Mouse (Mus musculus) adrenal gland, postnatal 4 days (tissue): ENCODE data around the gene Arg2. TPM values are rescaled to one million over a fixed set of nuclear protein-coding genes. Genes with fewer than 3 reads are reported as not detected.
A peak's percentile ranks its signal among the peaks of the same experiment; 100 is the strongest.

Experiments used
- DNase-seq, 2 experiments: peaks; one replicate each; pipeline ENCODE4 v3.0.0; 2021 to 2022; ENCODE audit warnings: low spot score in 2 of 2, mixed read lengths in 2 of 2
- long read RNA-seq, 2 experiments: library from polyadenylated mRNA; stranded (forward); transcript quantifications; one replicate each; pipeline ENCODE4 v2.0.0; 2021
- total RNA-seq, 2 experiments: library from RNA; stranded (reverse); gene quantifications; 2 replicates each; pipeline ENCODE4 v1.2.3; 2021

The Arg2 gene
- total RNA-seq, result 1 to 10 TPM in 1 of 2 experiments, under 1 TPM in 1; 0.65 to 1.1 TPM
- long read RNA-seq, experiment 1, result 0 reads
- long read RNA-seq, experiment 2, partial matches to known transcripts, result 1 of 7 reads
- long read RNA-seq, experiment 2, other reads (novel, unspliced or antisense), result 4 of 7 reads

GRCm38 (mm10) chr12:79130299-79131177, at the start of gene Arg2:
Gene Arg2 (plus strand): TSS chr12:79130777.
- peak; percentile 4 to 5 for DNase-seq

GRCm38 (mm10) chr12:79089182-79089812, 41.3 kb upstream of the Arg2 start, which contains the start of gene Pigh:
Gene Pigh (minus strand): TSS chr12:79089651.
- DNase-seq, result peak; percentile 64 to 75

DNA sequence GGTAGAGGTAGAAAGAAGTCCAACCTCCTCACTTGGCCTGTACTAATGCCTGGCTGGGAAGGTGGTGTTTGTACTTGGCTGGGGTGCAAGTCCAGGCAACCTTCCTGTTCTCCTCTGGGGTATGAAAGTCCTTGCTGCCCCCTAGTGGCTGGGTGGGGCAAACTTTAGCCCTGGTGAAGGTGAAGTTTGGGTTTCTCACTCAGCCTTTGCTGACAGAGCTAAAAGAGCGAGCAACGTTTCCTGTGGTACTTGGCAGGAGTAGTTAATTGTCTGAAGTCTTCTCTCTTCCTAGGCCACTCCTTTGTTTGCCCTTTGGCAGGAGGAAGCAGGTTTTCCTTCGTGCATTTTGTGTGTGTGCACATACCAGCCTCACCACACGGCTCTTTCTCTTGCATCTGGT, 38.0 kb upstream of the Arg2 start:
- DNase-seq, result peak; percentile 6 to 42

DNA sequence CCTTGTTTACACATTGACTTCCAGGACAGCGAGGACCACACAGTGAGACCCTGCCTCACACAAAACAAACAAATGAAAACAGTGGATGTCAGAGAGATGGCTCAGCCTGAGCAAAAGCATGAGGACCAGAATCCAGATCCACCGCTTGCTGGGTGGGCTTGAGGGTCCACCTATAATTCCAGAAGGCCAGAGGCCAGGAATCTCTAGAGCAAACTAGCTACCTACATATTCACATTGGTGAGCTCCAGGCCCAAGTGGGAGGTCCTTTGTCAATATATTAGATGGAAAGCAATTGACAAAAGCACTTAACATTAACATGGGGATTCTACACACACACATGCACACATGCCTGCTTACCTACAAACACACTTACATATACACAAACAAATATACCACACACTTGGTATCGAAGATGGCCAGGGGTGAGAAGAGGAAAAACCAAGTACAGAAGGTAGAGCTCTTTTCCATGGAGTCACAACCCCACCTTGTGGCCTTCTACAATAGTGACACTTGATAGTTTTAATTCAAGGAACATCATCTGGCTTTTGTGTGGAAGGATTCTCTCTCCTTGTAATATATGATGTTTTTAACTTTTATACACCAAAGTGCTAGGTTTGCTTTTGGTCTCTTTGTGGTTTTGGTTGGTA, 33.3 kb upstream of the Arg2 start:
- no peak for DNase-seq

DNA sequence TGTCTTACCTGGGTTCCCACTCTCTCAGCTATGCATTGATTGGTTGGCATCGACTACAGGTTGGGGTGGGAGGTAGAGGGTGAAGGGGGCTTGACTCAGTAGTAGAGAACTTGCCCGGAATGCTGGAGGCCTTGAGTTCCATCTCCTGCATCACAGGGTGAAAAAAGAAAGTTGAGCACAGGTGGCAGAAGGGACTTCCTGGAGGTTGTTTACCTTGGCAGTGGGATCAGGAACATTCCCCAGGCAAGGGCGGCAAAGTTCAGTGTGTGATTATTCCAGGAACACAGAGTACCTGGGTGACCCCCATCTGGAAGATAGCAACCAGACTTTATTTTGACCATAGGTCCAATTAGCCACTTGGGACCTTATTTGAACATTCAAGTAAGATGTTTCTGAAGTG, 26.8 kb upstream of the Arg2 start:
- no peak for DNase-seq

DNA sequence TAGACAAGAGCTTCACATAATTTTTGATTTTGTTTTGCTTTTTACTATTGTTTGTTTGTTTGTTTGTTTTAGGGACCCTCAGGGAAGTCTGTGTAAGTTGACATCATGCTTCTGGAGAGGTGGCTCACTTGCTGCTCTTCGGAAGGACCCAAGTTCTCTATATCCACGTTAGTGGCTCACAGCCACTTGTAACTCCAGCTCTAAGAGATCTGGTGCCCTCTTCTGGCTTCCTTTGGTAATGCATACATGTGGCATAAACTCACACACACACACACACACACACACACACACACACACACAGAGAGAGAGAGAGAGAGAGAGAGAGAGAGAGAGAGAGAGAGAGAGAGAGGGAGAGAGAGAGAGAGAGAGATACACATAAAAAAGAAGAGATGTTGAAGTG, 26.0 kb upstream of the Arg2 start:
- no peak for DNase-seq

- no peak for DNase-seq
Observed at GRCm38 (mm10) chr12:79105312-79105711, 25.3 kb upstream of the Arg2 start.

DNA sequence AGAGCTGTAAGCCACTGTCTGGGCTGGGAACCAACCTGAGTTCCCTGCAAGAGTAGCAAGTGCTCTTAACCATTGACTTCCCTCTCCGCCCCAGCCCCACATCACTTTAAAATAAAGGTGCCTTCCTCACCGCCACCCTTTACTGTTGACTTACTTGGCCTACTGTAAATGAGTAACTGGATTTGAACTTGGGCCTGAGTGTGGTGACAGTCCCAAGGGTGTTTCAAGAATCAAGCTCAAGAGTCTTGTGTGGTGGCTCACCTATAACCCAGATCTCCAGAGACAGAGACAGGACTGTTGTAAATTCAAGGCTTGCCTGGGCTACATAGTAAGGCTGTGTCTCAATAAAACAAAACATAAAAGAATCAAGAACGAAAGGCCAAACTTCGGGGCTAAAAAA, 11.6 kb upstream of the Arg2 start:
- no peak for DNase-seq

- DNase-seq, result no peak
Observed at GRCm38 (mm10) chr12:79122820-79123219, 7.8 kb upstream of the Arg2 start.

GRCm38 (mm10) chr12:79131178-79131675, 650 bp downstream of the Arg2 start:
- DNase-seq, result no peak

DNA sequence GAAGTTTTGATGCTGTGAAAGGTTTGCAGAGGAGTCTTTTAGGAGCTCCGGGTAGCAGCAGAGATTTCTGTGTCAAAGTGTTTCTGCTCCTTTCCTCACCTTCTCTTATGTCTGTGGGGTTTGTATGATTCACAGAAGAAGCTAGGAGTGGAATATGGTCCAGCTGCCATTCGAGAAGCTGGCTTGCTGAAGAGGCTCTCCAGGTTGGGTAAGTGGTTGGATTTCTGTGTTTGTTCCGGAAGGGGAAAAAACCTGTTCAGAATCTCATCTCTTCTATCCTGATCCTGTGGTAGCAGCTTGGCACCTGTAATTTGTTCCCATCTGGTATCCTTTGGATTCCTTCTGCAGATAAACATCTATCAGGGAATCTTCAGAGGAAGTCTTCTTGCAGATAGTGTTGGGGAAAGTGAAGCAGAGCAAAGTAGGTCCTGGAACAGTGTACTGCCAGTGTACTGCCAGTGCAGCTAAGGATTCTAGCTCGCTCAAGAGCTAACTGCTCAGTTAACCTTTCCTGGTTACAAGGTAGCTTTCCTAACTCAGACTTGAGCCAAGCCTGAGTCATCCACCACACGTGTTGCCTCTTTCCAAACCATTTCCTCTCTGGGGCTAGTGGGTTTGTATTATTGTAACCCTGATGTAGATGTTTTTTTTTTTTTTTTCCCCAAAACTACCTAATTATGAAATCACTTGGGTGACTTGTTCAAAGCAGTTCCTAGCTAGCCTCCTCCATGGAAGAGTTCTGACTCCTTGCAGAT, 1.3 kb downstream of the Arg2 start:
- no peak for DNase-seq

DNA sequence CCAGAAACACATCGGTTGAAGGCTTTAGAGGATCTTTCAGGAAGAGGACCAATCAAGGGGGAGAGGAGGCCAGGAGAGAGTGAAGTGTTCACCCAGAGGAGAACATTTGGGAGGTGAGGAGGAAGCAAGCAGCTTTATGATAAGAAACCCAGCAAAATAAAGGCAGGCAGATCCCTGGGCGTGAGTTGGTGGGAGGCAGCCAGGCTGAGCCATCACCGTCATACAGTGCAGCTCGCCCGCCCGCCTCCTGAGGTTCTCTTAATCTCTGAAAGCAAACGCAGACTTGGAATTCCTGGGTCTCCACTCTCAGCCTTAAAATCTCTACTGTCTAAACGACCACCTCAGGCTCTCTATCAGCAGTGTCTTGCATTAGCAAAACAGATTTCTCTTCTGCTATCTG, 4.1 kb downstream of the Arg2 start:
- no peak for DNase-seq

DNA sequence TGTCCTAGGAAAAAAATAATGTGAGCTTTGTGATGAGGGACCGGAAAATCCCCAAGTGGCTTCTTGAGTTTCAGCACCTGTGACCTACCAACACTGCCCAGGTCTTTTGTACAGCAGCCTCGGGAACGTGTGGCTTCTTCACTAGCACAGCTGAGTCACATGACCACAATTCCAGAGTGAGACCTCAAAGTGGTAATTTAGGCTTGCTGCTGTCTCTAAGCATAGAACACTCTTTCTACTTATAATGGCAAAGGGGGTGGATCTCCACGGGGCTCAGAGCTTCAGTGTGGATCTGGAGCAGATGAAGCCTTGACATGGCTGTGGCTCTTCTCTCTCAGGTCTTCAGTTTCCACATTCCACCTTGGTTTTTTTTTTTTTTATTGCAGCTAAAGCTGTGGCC, 4.5 kb downstream of the Arg2 start:
- DNase-seq, result no peak

- DNase-seq, result no peak
Observed at GRCm38 (mm10) chr12:79136949-79137348, 6.4 kb downstream of the Arg2 start.

DNA sequence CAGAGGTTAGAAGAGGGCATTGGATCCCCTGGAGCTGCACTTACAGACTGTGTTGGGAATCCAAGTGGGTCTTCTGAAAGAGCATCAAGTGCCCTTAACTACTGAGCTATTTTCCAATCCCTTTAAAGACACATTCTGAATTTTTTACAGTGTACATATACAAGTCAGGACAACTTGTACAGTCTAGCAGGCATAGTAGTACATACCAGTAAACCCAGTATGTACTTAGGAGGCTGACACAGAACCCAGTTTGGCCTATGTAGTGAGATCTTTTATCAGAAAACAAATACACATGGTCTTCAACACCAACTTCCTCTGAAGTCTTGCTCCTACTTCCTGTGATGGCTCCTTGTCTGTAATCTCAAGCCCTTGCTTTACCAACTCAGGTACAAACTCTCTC, 8.4 kb downstream of the Arg2 start:
- no peak for DNase-seq

DNA sequence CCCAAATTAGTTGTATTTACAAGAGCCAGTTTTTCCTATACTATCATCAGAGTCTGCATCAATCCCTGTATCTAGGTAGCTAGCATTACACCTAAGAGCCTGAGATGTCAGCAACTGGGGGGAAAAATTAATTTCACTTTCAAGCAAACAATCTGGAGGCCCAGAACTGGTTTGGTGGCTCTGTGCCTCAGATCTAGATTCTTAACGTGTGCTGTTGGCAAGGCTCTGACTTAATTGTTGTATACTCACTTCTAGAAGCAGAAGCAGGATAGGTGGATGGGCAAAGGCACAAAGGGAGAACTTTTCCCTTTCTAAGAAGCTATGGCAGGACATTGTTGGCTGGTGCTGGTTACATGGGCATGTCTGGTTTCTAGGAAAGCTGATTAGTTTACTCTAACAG, 8.8 kb downstream of the Arg2 start:
- DNase-seq, result no peak

GRCm38 (mm10) chr12:79140811-79141210, 10.2 kb downstream of the Arg2 start:
- no peak for DNase-seq

- no peak for DNase-seq
Observed at GRCm38 (mm10) chr12:79141384-79141783, 10.8 kb downstream of the Arg2 start.

- no peak for DNase-seq
Observed at GRCm38 (mm10) chr12:79149653-79150052, 19.1 kb downstream of the Arg2 start.

DNA sequence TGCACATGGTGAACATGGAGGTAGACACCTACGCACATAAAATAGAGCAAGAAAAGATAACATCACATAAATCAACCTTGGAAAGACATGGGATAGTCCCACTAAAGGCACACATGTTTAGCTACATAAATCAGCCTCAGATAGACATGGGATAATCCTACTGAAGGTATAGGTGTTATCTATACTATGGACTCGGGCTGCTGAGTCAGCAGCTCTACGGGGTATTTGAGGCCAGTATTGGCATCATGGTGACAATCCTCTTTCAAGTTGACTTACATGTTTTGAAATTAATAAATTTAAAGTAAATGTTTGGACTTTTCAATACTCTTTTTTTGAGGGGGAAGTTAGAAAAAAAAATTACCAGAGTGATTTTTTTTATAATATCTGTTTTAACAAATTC, 32.3 kb downstream of the Arg2 start:
- DNase-seq, result no peak

GRCm38 (mm10) chr12:79169173-79169572, 38.6 kb downstream of the Arg2 start:
- DNase-seq, result no peak
